Mouse (Mus musculus) liver, embryonic 11.5 days (tissue): ENCODE data around the gene H2afv. TPM values are rescaled to one million over a fixed set of nuclear protein-coding genes. Genes with fewer than 3 reads are reported as not detected.

Source experiments
- ATAC-seq: fragments of 200-750 bp; cut with Nextera tagmentation; replicated peaks from 2 replicates; pipeline ENCODE4 v1.8.0; 2017; ENCODE audit warnings: moderate number of reproducible peaks, mild to moderate bottlenecking, moderate TSS enrichment, moderate library complexity; ENCODE audit not compliant: low FRiP score
- DNase-seq: peaks from one replicate; pipeline ENCODE4 v3.0.0-alpha.2; 2017; ENCODE audit warnings: low spot score
- H3K27ac ChIP-seq: fragments of 300-500 bp; sonication (generic); 2 replicates; pipeline ENCODE4 v1.5.1; 2014; ENCODE audit warnings: mild to moderate bottlenecking, low read depth, low read length, control low read depth
- H3K27me3 ChIP-seq: fragments of 300-500 bp; sonication (generic); replicated peaks from 2 replicates; pipeline ENCODE4 v1.6.1; 2014; ENCODE audit warnings: low read length, mixed read lengths; ENCODE audit not compliant: control insufficient read depth, insufficient read depth
- H3K36me3 ChIP-seq: fragments of 300-500 bp; sonication (generic); 2 replicates; pipeline ENCODE4 v1.6.1; 2014; ENCODE audit warnings: mild to moderate bottlenecking, low read length, moderate library complexity, mixed read lengths; ENCODE audit not compliant: control insufficient read depth, insufficient read depth
- H3K4me1 ChIP-seq: fragments of 300-500 bp; sonication (generic); replicated peaks from 2 replicates; pipeline ENCODE4 v1.6.1; 2014; ENCODE audit warnings: low read length, mixed read lengths; ENCODE audit not compliant: control insufficient read depth, insufficient read depth
- H3K4me2 ChIP-seq: fragments of 300-500 bp; sonication (generic); 2 replicates; pipeline ENCODE4 v1.6.1; 2014; ENCODE audit warnings: mild to moderate bottlenecking, control low read depth, moderate library complexity
- H3K4me3 ChIP-seq: fragments of 300-500 bp; sonication (generic); 2 replicates; pipeline ENCODE4 v1.5.1; 2014; ENCODE audit warnings: low read depth, low read length, control low read depth
- H3K9ac ChIP-seq: fragments of 300-500 bp; sonication (generic); 2 replicates; pipeline ENCODE4 v1.6.1; 2014; ENCODE audit warnings: low read depth, low read length, control low read depth
- H3K9me3 ChIP-seq: fragments of 300-500 bp; sonication (generic); 2 replicates; pipeline ENCODE4 v1.6.1; 2016; ENCODE audit warnings: low read length, inconsistent platforms, mixed read lengths; ENCODE audit not compliant: control insufficient read depth
- WGBS: fragments of 180-500 bp; shearing (Covaris S2); extraction: QIAGEN DNeasy Blood & Tissue Kit; methylation state at CpG from one replicate; pipeline ENCODE4 v1.1.7; 2014; 5-methylcytosine and 5-hydroxymethylcytosine counted together
- polyA plus RNA-seq: library from polyadenylated mRNA; unstranded; fragments of >200 nt; fragmentation: Nextera tagmentation; extraction: Ambion mirVana; gene quantifications from 2 replicates; pipeline ENCODE4 v1.2.1, GENCODE M21; 2014

The H2afv gene
- polyA plus RNA-seq, 1 experiment from 2014 or later = 254 TPM

- Histone ChIP-seq H3K36me3 (no peaks in the 10 kb centered on the region), H3K4me2 (no peak overlapping the region), H3K27me3 (no peaks in the 10 kb centered on the region), H3K4me1 (peaks cover 4% of the 10 kb centered on the region; the same call in 1 of the 2 replicates), H3K4me3 (no peak overlapping the region), H3K27ac (no peak overlapping the region), H3K9ac (no peak overlapping the region), H3K9me3 (no peaks in the 10 kb centered on the region)
- DNase-seq (no peak), ATAC-seq (no peak)
- WGBS = 69% methylated on average over 6 of the region's 6 CpGs
These were observed 37.5 kb upstream of the H2afv start for GRCm38 (mm10) chr11:6481669-6482185.

GRCm38 (mm10) chr11:6480681-6481405 is 36.6 kb upstream of the H2afv start:
- 80% methylated on average over 13 of the region's 13 CpGs for whole genome bisulfite sequencing
- no peak overlapping the region for H3K27ac ChIP-seq
- no peak for ATAC-seq

GRCm38 (mm10) chr11:6480191-6480590 is 35.9 kb upstream of the H2afv start:
- DNase-seq (no peak), ATAC-seq (no peak)
- H3K9ac ChIP-seq = no peak overlapping the region
- WGBS = 72% methylated on average over 7 of the region's 7 CpGs
- no peak overlapping the region for H3K4me3 ChIP-seq
- no peaks in the 10 kb centered on the region for H3K9me3 ChIP-seq
- H3K27me3 ChIP-seq = no peaks in the 10 kb centered on the region
- no peak overlapping the region for H3K27ac ChIP-seq
- H3K4me1 ChIP-seq = peaks cover 4% of the 10 kb centered on the region; the same call in 1 of the 2 replicates
- H3K4me2 ChIP-seq = no peak overlapping the region
- H3K36me3 ChIP-seq = no peaks in the 10 kb centered on the region

More at GRCm38 (mm10) chr11:6480681-6481405, 36.6 kb upstream of the H2afv start:
- no peaks in the 10 kb centered on the region for H3K27me3 ChIP-seq
- DNase-seq = no peak
- H3K9me3 ChIP-seq = no peaks in the 10 kb centered on the region
- H3K4me2 ChIP-seq = no peak overlapping the region
- H3K36me3 ChIP-seq = no peaks in the 10 kb centered on the region
- H3K9ac ChIP-seq = no peak overlapping the region
- H3K4me1 ChIP-seq = peaks cover 4% of the 10 kb centered on the region; the same call in 1 of the 2 replicates
- H3K4me3 ChIP-seq = no peak overlapping the region

- Histone ChIP-seq H3K27ac (no peak overlapping the region), H3K4me1 (peaks cover 4% of the 10 kb centered on the region), H3K4me3 (no peak overlapping the region), H3K27me3 (no peaks in the 10 kb centered on the region), H3K36me3 (no peaks in the 10 kb centered on the region), H3K4me2 (no peak overlapping the region), H3K9me3 (no peaks in the 10 kb centered on the region), H3K9ac (no peak overlapping the region)
- DNase-seq (no peak), ATAC-seq (no peak)
- WGBS = 79% methylated on average over 2 of the region's 2 CpGs
These were observed 35.0 kb upstream of the H2afv start for GRCm38 (mm10) chr11:6479231-6479630.

- DNase-seq (no peak), ATAC-seq (no peak)
- 95% methylated on average over 1 of the region's 1 CpGs for WGBS
- Histone ChIP-seq H3K36me3 (no peaks in the 10 kb centered on the region), H3K4me2 (no peak overlapping the region), H3K27ac (no peak overlapping the region), H3K4me1 (peaks cover 7% of the 10 kb centered on the region), H3K9me3 (no peaks in the 10 kb centered on the region), H3K4me3 (no peak overlapping the region), H3K9ac (no peak overlapping the region), H3K27me3 (no peaks in the 10 kb centered on the region)
These were observed 33.1 kb upstream of the H2afv start for GRCm38 (mm10) chr11:6477350-6477749.

GRCm38 (mm10) chr11:6476876-6477275 is 32.6 kb upstream of the H2afv start:
- H3K9me3 ChIP-seq = no peaks in the 10 kb centered on the region
- H3K4me3 ChIP-seq = no peak overlapping the region; the same call in 1 of the 2 replicates
- WGBS = 77% methylated on average over 6 of the region's 6 CpGs
- no peaks in the 10 kb centered on the region for H3K27me3 ChIP-seq
- no peak overlapping the region for H3K27ac ChIP-seq
- no peak overlapping the region for H3K9ac ChIP-seq
- DNase-seq (no peak), ATAC-seq (no peak)
- no peaks in the 10 kb centered on the region for H3K36me3 ChIP-seq
- H3K4me2 ChIP-seq = peak overlapping the region; percentile 77; the same call in 1 of the 2 replicates
- H3K4me1 ChIP-seq = peaks cover 11% of the 10 kb centered on the region

- ATAC-seq = peak; percentile 94
- DNase-seq = peak; percentile 89
- Histone ChIP-seq H3K4me3 (peak within 1 kb of the TSS; percentile 96), H3K4me2 (peak within 1 kb of the TSS; percentile 86), H3K27ac (peak within 1 kb of the TSS; percentile 97), H3K9ac (peak within 1 kb of the TSS; percentile 96), H3K36me3 (no peaks in the 10 kb centered on the region), H3K27me3 (no peaks in the 10 kb centered on the region), H3K4me1 (peaks cover 18% of the 10 kb centered on the region), H3K9me3 (no peaks in the 10 kb centered on the region)
- WGBS = under 1% methylated on average over 69 of the region's 76 CpGs
These were observed 31.7 kb upstream of the H2afv start, which contains the start of gene Purb for GRCm38 (mm10) chr11:6475867-6476484. Gene Purb, minus strand, starts transcription at chr11:6475917.

GRCm38 (mm10) chr11:6474874-6475731 is 30.9 kb upstream of the H2afv start:
- under 1% methylated on average over 106 of the region's 109 CpGs for WGBS
- H3K36me3 ChIP-seq = 0 out of 2 replicates have a peak, but pooled peaks cover 6% of the 10 kb centered on the region
- H3K4me2 ChIP-seq = peak overlapping the region; percentile 86
- DNase-seq (peak; percentile 68), ATAC-seq (peak; percentile 38)
- no peaks in the 10 kb centered on the region for H3K9me3 ChIP-seq
- no peaks in the 10 kb centered on the region for H3K27me3 ChIP-seq
- peak overlapping the region; percentile 96 for H3K9ac ChIP-seq
- peaks cover 27% of the 10 kb centered on the region for H3K4me1 ChIP-seq
- H3K4me3 ChIP-seq = peak overlapping the region; percentile 96
- H3K27ac ChIP-seq = peak overlapping the region; percentile 97
